Mouse (Mus musculus): Measurements from ENCODE around the gene Mrtfb.

DNA sequence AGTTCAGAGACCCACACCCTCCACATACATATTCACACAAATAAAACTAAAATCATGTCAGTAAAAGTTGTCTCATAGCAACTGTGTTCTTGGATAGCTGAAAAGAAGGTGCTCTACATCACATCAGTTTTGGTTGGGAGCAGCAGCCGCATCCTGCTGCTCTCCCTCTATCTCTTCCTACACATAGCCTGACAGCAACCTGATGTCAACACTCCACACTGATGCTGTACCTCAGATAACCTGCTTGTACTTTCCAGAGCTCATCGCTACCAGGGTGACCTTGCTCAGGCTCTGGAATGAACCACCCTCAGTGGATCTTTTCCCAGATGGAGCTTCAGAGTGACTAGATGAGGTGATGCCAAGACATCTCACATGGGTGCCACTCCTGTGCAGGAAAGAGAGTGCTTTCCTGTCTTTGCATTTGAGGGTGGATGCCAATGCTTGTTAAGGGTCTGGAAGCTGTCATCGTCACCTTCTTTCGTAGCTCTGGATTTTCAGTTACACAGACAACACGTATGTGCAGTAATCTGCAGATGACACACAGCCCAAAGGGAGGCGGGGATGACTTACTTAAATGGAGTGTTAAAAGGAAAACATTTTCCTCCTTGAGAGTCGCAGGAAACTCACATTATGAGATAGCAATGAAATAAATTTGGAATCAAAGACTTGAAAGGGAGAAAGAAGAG lies 173.8 kb downstream of the Mrtfb start:
- no peak for TF ChIP-seq CTCF (IDR thresholded peaks at IDR 0.05; ENCODE audit: extremely low read depth, insufficient read depth, low read length)
- no peak for TF ChIP-seq POLR2A (IDR thresholded peaks at IDR 0.05; ENCODE audit: extremely low read depth, insufficient read depth, low read length)

Measured in cortical plate, adult 2 months (tissue).